Mouse (Mus musculus) layer of hippocampus, adult 18-20 months (tissue): ENCODE data around the gene Nr2c1. TPM values are rescaled to one million over a fixed set of nuclear protein-coding genes. Genes with fewer than 3 reads are reported as not detected.

ENCODE experiments used
- DNase-seq, 2 experiments: peaks; one replicate each; pipeline ENCODE4 v3.0.0; 2022; ENCODE audit warnings: low spot score in 2 of 2
- total RNA-seq, 2 experiments: library from RNA; stranded (reverse); gene quantifications; 2 replicates each; pipeline ENCODE4 v1.2.3; 2021

The Nr2c1 gene
- total RNA-seq, 2 experiments from 2014 or later: 8.1 to 8.7 TPM

- DNase-seq: peak; percentile 93 to 96
Observed at GRCm38 (mm10) chr10:94198482-94199405, 50.9 kb downstream of the Nr2c1 start, which contains the start of gene Ndufa12. Gene Ndufa12, plus strand, starts transcription at chr10:94198720.

- no peak for DNase-seq
Observed at GRCm38 (mm10) chr10:94204973-94205372, 57.1 kb downstream of the Nr2c1 start.

GRCm38 (mm10) chr10:94210718-94211618 is 63.1 kb downstream of the Nr2c1 start:
- peak in 1 of 2 experiments; percentile 48 for DNase-seq

GRCm38 (mm10) chr10:94211725-94212124 is 63.9 kb downstream of the Nr2c1 start:
- DNase-seq: no peak

GRCm38 (mm10) chr10:94225026-94225750 is 77.4 kb downstream of the Nr2c1 start:
- no peak for DNase-seq

GRCm38 (mm10) chr10:94230172-94230981 is 82.6 kb downstream of the Nr2c1 start:
- DNase-seq: peak; percentile 43 to 50

GRCm38 (mm10) chr10:94231025-94231424 is 83.2 kb downstream of the Nr2c1 start:
- no peak for DNase-seq

GRCm38 (mm10) chr10:94235200-94235599 is 87.4 kb downstream of the Nr2c1 start:
- no peak for DNase-seq

- no peak for DNase-seq
Observed at GRCm38 (mm10) chr10:94241346-94241745, 93.5 kb downstream of the Nr2c1 start.

Other genes starting within 250 kb of the Nr2c1 start
- gene Vezt, start 112.2 kb upstream of the Nr2c1 start, total RNA-seq: 10 to 100 TPM; 58.2 to 62.3 TPM
- 1 to 10 TPM; 9.8 to 9.9 TPM for gene Fgd6, start 112.0 kb upstream of the Nr2c1 start, total RNA-seq
- 100 to 1,000 TPM; 281 to 292 TPM for gene Ndufa12, start 50.7 kb downstream of the Nr2c1 start, total RNA-seq
- gene Gm4792, start 150.7 kb downstream of the Nr2c1 start, total RNA-seq: not detected
- gene Tmcc3, start 163.9 kb downstream of the Nr2c1 start, total RNA-seq: 10 to 100 TPM; 52.9 to 56.6 TPM